Comparison of ENCODE assay signal across 20 mouse cellular contexts in the genomic region with DNA sequence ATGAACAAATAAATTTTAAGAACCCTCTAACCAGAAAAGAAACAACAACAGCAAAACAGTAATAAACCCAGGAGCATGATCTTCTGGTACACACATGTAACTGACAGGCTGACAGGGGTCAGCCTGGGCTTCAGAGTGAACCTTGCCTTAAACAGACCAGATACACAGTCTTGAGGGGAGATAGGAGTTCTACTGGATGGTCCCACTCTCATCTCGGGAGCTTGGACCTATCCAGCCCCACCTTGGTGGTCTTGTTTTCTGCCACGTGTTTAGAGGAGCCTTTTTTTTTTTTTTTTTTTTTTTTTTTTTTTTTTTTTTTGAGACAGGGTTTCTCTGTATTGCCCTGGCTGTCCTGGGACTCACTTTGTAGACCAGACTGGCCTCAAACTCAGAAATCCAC. TPM values are rescaled to one million over a fixed set of nuclear protein-coding genes. Genes with fewer than 3 reads are reported as not detected.
DNase-seq lines count a peak whose midpoint lies in the region; ATAC-seq and TF ChIP-seq lines count a peak whose summit lies in the region.
"Had no signal": no experiment of that assay in that cellular context is flagged by ENCODE, and none has a peak within 500 bp of the region (broad histone marks: within the 10 kb centered on the region; RNA-seq: fewer than 3 reads in every experiment).

No protein-coding gene starts in this region.

- H3K4me2 ChIP-seq in midbrain, embryonic 11.5 days, result no peak overlapping the region
- H3K4me2 ChIP-seq in midbrain, embryonic 14.5 days (ENCODE audit: low read length), result no peak overlapping the region
- no peak overlapping the region for H3K4me2 ChIP-seq in CH12.LX (ENCODE audit: insufficient read depth, low read depth, poor library complexity, severe bottlenecking)

- TF ChIP-seq CTCF in CH12.LX (conservative IDR thresholded peaks at IDR 0.05 in 1 of 2, IDR thresholded peaks at IDR 0.05 in 1 of 2; ENCODE audit: low read depth in 2 of 2, low read length in 2 of 2), result no peak

- TF ChIP-seq EP300 in CH12.LX (IDR thresholded peaks at IDR 0.05; ENCODE audit: low read length), result no peak

- no peaks in the 10 kb centered on the region for H3K79me2 ChIP-seq in CH12.LX (replicated peaks; ENCODE audit: control insufficient read depth, extremely low read depth, insufficient read depth, poor library complexity, severe bottlenecking)

- no peak for ATAC-seq in midbrain, embryonic 11.5 days (ENCODE audit: low FRiP score)
- no peak for ATAC-seq in midbrain, embryonic 14.5 days (ENCODE audit: low FRiP score, low TSS enrichment)
- ATAC-seq: hindbrain, postnatal 0 days had no signal

- H3K27me3 ChIP-seq in midbrain, embryonic 11.5 days (ENCODE audit: control insufficient read depth, insufficient read depth, low read length), result peaks cover 7% of the 10 kb centered on the region; the same call in 1 of the 2 replicates
- peaks cover 15% of the 10 kb centered on the region for H3K27me3 ChIP-seq in midbrain, embryonic 14.5 days (ENCODE audit: control insufficient read depth, insufficient read depth, low read length)
- peaks cover 72% of the 10 kb centered on the region for H3K27me3 ChIP-seq in CH12.LX (replicated peaks)

- H3K4me3 ChIP-seq in midbrain, embryonic 11.5 days (ENCODE audit: low read depth, low read length), result no peak overlapping the region
- no peak overlapping the region for H3K4me3 ChIP-seq in midbrain, embryonic 14.5 days (replicated peaks; ENCODE audit: low read depth, low read length)
- no peak overlapping the region for H3K4me3 ChIP-seq in CH12.LX (replicated peaks in 1 of 3; ENCODE audit: low read depth in 2 of 3, low read length in 2 of 3, poor library complexity in 1 of 3)

- WGBS in midbrain, embryonic 11.5 days, result 15% methylated on average over 2 of the region's 2 CpGs
- WGBS in midbrain, embryonic 14.5 days, result 22% methylated on average over 2 of the region's 2 CpGs

- H3K4me1 ChIP-seq in midbrain, embryonic 11.5 days (ENCODE audit: control insufficient read depth, insufficient read depth, low read length), result peaks cover 7% of the 10 kb centered on the region
- H3K4me1 ChIP-seq in midbrain, embryonic 14.5 days (ENCODE audit: control insufficient read depth, insufficient read depth, low read length), result peaks cover 14% of the 10 kb centered on the region
- H3K4me1 ChIP-seq in CH12.LX (ENCODE audit: control insufficient read depth in 1 of 2, insufficient read depth in 2 of 2), result peaks cover 0 to 7% of the 10 kb centered on the region in 2 experiments; a peak in 2 of 4 replicates

- H3K36me3 ChIP-seq in midbrain, embryonic 11.5 days (ENCODE audit: control insufficient read depth, insufficient read depth, low read length), result no peaks in the 10 kb centered on the region
- no peaks in the 10 kb centered on the region for H3K36me3 ChIP-seq in midbrain, embryonic 14.5 days (ENCODE audit: control insufficient read depth, insufficient read depth, low read length)
- H3K36me3 ChIP-seq in CH12.LX (replicated peaks in 1 of 2; ENCODE audit: control insufficient read depth in 1 of 2, insufficient read depth in 1 of 2, low read length in 1 of 2), result no peaks in the 10 kb centered on the region
- H3K36me3 ChIP-seq: forebrain, embryonic 10.5 days; heart, embryonic 13.5 days had no signal

- TF ChIP-seq POLR2A in CH12.LX (IDR thresholded peaks at IDR 0.05; ENCODE audit: low read depth, low read length), result no peak

- DNase-seq in midbrain, embryonic 11.5 days (ENCODE audit: low spot score, missing footprints), result peak; percentile 86
- DNase-seq in midbrain, embryonic 14.5 days, result no peak
- peak; percentile 46 for DNase-seq in 416B (ENCODE audit: low read depth)
- DNase-seq in CH12.LX (ENCODE audit: extremely low read depth), result no peak
- DNase-seq in urinary bladder, postnatal 14 days (ENCODE audit: low spot score), result no peak
- DNase-seq in gastrocnemius, adult 18-20 months (ENCODE audit: low spot score), result no peak
- DNase-seq: adrenal gland, adult 8-10 months; adrenal gland, postnatal 25 days; cerebellum, adult 11-12 months; cerebellum, adult 8-10 months; cerebellum, postnatal 14 days; gastrocnemius, adult 2 months; gastrocnemius, postnatal 14 days; heart, postnatal 14 days; heart, postnatal 4 days had no signal

- no peak overlapping the region for H3K27ac ChIP-seq in midbrain, embryonic 11.5 days (ENCODE audit: low read depth, low read length)
- H3K27ac ChIP-seq in midbrain, embryonic 14.5 days (replicated peaks; ENCODE audit: low read depth, low read length), result no peak overlapping the region
- no peak overlapping the region for H3K27ac ChIP-seq in CH12.LX (ENCODE audit: insufficient read depth, low read depth)
- H3K27ac ChIP-seq: forebrain, embryonic 13.5 days; gastrocnemius, adult 2 months; heart, embryonic 13.5 days; hindbrain, embryonic 14.5 days; hindbrain, postnatal 0 days had no signal

- dilution Hi-C loops in CH12.LX (cut with MboI; ENCODE audit: extremely low pct_ligation_motif_present, extremely low pct_unique_long_range_greater_than_20kb, low sequenced_read_pairs), result no loop called here

- no peaks in the 10 kb centered on the region for H3K9me3 ChIP-seq in midbrain, embryonic 11.5 days (ENCODE audit: control insufficient read depth, low read length)
- H3K9me3 ChIP-seq in midbrain, embryonic 14.5 days (ENCODE audit: control insufficient read depth, low read length), result no peaks in the 10 kb centered on the region
- H3K9me3 ChIP-seq in CH12.LX (replicated peaks; ENCODE audit: low read length), result no peaks in the 10 kb centered on the region
- H3K9me3 ChIP-seq: forebrain, embryonic 10.5 days; forebrain, embryonic 13.5 days; heart, embryonic 13.5 days had no signal

- in situ Hi-C loops in CH12.LX (cut with MboI; ENCODE audit: low pct_ligation_motif_present, low pct_unique_long_range_greater_than_20kb, low sequenced_read_pairs), result loop anchor here (5.0 kb wide), 1 partner anchor 50 kb away; no protein-coding TSS in a partner anchor

- TF ChIP-seq RAD21 in CH12.LX (IDR thresholded peaks at IDR 0.05; ENCODE audit: low read depth, low read length), result no peak

- H3K9ac ChIP-seq in midbrain, embryonic 11.5 days (ENCODE audit: low read length), result no peak overlapping the region
- no peak overlapping the region for H3K9ac ChIP-seq in midbrain, embryonic 14.5 days (replicated peaks; ENCODE audit: low read length)
- no peak overlapping the region for H3K9ac ChIP-seq in CH12.LX (ENCODE audit: insufficient read depth, low read depth)

TF ChIP-seq in CH12.LX, 34 proteins besides CTCF, POLR2A, EP300 and RAD21:
- TF ChIP-seq NRF1 (IDR thresholded peaks at IDR 0.05; ENCODE audit: low read depth, low read length) (no peak), MYC (IDR thresholded peaks at IDR 0.05; ENCODE audit: low read depth, low read length) (no peak), HCFC1 (IDR thresholded peaks at IDR 0.05; ENCODE audit: low read depth, low read length) (no peak), ZNF384 (IDR thresholded peaks at IDR 0.05; ENCODE audit: low read depth, low read length) (peak; percentile 72; the same call in 1 of the 2 replicates), UBTF (IDR thresholded peaks at IDR 0.05; ENCODE audit: low read depth, low read length) (no peak)

RNA-seq across cellular contexts. Expression of gene Cux1, which starts 54.9 kb away (rescaled TPM):
- 117 and 130 TPM in 2 replicates for polyA plus RNA-seq in midbrain, embryonic 11.5 days (2014; fragmentation: Nextera tagmentation; extraction: Ambion mirVana)
- polyA plus RNA-seq in midbrain, embryonic 14.5 days (2014; fragmentation: Nextera tagmentation; extraction: Ambion mirVana), result 109 and 112 TPM in 2 replicates
- 20.5 and 21.9 TPM in 2 replicates for total RNA-seq in CH12.LX (2012; rRNA removed)
- total RNA-seq in CH12.LX (2014; rRNA removed), result 12.4 and 13.7 TPM in 2 replicates
- polyA plus RNA-seq in CH12.LX (2012; ENCODE audit: insufficient read length, low read depth), result 17.9 and 19.6 TPM in 2 replicates
- total RNA-seq in gastrocnemius, adult 18-20 months (2021), result 10 to 100 TPM; 82.7 to 88.7 TPM

Comparison
In these comparisons a context has a peak if more than half of its experiments do, and no peak if none do; other contexts are left out.
1. DNase-seq: peak in midbrain, embryonic 11.5 days (single experiment) and 416B (single experiment); none in midbrain, embryonic 14.5 days (single experiment), CH12.LX (single experiment), urinary bladder, postnatal 14 days (single experiment) and gastrocnemius, adult 18-20 months (single experiment).